Mouse (Mus musculus): ENCODE results near the gene 1700092M07Rik.
"Not testable (repeated sequence)": the region's sequence is repeated elsewhere in the genome, so short reads cannot be mapped to it uniquely, and the experiment has no call there.

The 1700092M07Rik gene

DNA sequence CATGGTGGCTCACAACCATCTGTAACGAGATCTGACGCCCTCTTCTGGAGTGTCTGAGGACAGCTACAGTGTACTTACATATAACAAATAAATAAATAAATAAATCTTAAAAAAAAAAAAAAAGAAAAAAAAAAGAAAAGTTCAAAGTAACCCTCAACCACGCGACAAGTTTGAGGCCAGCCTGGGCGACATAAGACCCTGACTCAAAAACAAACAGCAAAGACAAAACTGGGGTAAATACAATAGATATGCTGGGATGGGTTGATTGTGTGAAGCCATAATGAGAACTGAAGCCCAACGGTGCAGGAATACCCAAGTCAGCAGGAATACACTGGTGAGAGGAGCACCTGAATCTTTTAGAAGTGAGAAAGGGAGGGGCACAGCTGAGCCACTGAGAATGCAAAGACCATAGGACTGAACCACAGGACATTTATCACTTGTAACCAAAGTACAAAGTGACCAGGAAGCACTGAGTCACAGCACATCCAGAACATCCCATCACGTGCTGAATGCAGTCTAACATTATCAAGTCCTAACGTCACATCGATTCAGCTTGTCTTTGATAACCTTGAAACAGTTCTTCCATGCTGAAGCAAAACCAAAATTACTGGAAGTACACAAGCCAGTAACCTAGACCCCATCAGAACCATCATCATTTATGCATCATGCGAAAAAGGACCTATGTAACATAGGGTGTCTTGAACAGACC lies 23.6 kb upstream of the 1700092M07Rik start:
- no peak for DNase-seq (ENCODE audit: low read depth, low spot score)

GRCm38 (mm10) chr19:8718357-8718756 lies 22.2 kb upstream of the 1700092M07Rik start:
- DNase-seq (ENCODE audit: low read depth, low spot score), result peak; percentile 90

GRCm38 (mm10) chr19:8719037-8719436 lies 21.5 kb upstream of the 1700092M07Rik start:
- DNase-seq (ENCODE audit: low read depth, low spot score), result peak; percentile 59

DNA sequence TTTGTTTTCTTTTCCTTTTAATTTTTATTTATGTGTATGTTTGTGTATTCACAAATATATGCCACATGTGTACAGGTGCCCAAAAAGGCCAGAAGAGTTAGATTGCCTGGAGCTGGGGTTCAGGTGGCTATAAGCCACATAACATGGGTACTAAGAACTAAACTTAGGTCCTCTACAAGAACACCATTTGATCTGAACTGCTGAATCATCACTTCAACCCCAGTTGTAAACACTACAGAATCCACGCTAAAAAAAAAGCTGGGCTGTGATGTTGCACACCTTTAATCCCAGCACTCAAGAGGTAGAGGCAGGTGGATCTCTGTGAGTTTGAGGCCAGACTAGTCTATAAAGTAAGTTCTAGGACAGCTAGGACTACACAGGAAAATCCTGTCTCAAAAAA lies 19.1 kb upstream of the 1700092M07Rik start:
- no peak for DNase-seq (ENCODE audit: low read depth, low spot score)

DNA sequence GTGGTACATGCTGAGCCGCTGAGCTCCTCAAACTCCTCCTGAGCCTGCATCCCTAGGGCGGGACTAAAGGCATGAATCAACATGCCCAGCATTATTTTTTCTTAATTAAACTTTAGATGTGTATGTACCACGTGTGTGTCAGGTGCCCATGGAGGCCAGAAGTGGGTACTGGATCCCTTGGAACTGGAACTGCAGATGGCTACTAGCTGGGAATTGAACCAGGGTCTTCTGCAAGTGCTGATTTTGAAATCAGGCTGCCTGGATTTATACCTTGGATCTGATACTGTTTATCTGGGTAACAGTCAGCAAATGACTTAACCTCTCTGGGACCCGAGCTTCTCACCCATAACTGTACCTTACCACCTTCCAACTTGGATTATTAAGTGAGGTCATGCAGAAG lies 18.5 kb upstream of the 1700092M07Rik start:
- DNase-seq (ENCODE audit: low read depth, low spot score), result no peak

GRCm38 (mm10) chr19:8722559-8722906 lies 18.0 kb upstream of the 1700092M07Rik start:
- no peak for DNase-seq (ENCODE audit: low read depth, low spot score)

- DNase-seq (ENCODE audit: low read depth, low spot score), result peak; percentile 98
These were observed 17.5 kb upstream of the 1700092M07Rik start, which contains the start of gene Slc3a2 for GRCm38 (mm10) chr19:8722907-8723573. Slc3a2 (minus strand) TSS chr19:8723369.

DNA sequence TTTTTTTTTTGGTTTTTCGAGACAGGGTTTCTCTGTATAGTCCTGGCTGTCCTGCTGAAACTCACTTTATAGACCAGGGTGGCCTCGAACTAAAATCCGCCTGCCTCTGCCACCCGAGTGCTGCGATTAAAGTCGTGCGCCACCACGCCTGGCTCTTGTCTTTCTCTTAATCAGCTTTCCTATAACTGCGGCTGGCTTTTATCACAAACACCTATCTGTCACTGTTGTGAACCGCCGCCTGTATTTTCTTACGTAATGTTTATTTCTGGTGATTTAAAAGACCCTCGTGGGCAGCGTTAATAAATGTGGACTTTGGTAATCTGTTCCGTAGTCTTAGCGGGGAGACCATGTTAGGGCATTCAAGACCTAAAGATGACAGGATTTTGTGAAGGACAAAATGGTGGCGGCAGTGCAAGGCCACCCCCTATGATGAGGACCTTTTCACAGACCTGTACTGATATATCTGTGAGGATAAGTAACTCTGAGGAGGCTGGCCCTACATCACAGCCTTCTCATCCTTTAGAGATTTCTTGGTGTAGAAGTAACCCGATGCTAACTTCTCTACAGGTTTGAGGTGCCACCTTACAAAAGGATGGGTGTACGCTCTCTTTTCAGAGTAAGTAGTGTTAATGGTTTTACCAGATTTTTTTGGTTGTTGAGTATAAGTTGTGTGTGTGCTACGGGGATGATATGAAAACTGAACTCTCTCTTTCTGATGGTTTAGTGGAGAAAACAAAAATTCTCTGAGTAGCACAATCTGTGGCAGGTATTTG lies 16.8 kb upstream of the 1700092M07Rik start:
- DNase-seq (ENCODE audit: low read depth, low spot score), result peak; percentile 60

DNA sequence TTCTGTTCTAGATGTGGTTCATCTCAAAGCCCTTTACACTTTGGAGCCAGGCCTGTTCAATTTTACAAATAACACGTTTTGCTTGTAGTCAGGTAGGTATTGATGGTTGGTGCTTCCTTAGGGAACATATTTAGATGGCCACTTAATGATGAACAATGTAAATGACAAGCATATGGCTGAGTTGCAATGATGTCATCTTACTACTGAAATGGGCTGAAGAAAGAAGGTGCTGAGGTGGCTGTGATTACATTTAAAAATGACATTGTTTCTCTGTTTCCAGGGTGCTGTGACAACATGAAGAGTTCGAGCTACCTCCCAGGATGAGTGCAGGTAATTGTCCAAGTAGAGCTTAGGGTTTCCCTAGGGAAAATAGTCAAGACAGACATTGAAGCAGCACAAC lies 16.1 kb upstream of the 1700092M07Rik start:
- no peak for DNase-seq (ENCODE audit: low read depth, low spot score)

DNA sequence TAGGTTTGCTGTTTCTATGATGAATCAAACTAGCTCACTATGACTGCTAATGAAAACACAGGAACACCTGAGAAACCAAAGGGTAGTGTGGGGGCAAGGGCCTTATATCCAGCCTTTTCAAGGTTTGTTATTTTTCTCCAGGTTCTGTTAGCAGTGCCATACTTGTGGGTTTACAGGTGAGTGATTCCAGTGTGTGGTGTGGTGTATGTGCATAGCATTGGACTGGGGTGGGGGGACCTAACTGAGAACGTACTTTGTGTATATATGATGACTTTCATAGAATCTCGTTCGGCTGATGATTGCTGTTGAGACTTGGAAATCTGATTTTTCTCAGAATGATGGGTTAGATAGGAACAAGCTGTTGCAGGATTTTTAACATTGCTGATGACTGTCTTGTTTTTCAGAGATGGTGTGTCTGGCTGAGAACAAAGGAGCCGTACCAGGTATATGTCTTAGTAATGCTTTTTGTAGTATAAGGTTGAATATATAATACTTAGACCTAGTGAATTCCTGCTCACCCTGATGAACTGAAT lies 15.4 kb upstream of the 1700092M07Rik start:
- no peak for DNase-seq (ENCODE audit: low read depth, low spot score)

- no peak for DNase-seq (ENCODE audit: low read depth, low spot score)
These were observed 13.7 kb upstream of the 1700092M07Rik start for GRCm38 (mm10) chr19:8726609-8727390.

DNA sequence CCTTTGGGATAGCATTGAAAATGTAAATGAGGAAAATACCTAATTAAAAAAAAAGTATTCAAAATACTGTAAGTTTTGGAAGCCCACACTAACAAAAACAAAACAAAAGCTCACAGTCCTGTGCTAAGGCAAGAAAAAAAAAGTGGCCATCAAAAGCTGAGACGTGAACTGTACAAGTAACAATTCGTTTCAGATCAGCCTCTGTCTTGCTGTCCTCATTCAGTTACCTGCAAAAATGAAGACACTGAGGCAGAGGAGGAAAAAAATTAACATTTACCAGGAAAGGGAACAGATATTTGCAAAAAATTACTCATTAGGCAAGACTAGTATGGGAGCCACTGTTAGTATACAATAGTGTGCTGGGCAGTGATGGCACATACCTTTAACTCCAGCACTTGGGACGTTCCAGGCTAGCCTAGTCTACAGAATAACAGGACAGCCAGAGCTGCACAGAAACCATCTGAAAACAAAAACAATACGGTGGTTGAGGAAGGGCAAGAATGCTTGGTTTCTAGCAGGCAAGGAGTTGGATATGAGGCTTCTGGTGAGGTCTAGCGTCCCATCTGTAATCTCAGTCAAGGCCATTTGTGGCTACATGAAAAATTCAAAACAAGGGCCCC lies 12.9 kb upstream of the 1700092M07Rik start:
- DNase-seq (ENCODE audit: low read depth, low spot score), result no peak

DNA sequence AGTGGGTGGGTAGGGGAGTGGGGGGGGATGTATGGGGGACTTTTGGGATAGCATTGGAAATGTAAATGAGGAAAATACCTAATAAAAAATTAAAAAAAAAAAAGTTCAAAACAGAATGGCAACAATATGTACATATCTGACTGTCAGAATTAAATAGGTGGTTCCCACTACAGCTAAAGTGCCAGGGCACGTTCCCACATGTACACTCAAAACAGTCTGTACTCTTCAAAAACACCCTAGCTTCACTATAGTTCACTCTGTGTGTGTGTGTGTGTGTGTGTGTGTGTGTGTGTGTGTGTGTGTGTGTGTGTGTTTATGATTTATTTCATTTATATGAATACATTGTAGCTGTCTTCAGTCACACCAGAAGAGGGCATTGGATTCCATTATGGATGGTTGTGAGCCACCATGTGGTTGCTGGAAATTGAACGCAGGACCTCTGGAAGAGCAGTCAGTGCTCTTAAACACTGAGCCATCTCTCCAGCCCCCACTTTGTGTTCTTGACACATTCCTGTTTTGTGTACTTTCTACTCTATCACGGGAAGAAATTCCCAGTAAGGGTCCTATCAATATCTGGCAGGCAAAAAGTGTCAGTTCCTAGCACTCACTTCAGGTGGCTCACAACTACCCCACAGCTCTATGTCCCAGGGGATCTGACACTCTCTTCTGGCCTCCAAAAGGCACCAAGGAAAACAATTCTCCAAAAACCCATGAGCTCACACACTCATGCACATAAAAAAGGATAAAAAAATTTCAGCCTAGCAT lies 12.0 kb upstream of the 1700092M07Rik start:
- DNase-seq (ENCODE audit: low read depth, low spot score), result not testable (repeated sequence)

GRCm38 (mm10) chr19:8734334-8734733 lies 6.2 kb upstream of the 1700092M07Rik start:
- no peak for DNase-seq (ENCODE audit: low read depth, low spot score)

DNA sequence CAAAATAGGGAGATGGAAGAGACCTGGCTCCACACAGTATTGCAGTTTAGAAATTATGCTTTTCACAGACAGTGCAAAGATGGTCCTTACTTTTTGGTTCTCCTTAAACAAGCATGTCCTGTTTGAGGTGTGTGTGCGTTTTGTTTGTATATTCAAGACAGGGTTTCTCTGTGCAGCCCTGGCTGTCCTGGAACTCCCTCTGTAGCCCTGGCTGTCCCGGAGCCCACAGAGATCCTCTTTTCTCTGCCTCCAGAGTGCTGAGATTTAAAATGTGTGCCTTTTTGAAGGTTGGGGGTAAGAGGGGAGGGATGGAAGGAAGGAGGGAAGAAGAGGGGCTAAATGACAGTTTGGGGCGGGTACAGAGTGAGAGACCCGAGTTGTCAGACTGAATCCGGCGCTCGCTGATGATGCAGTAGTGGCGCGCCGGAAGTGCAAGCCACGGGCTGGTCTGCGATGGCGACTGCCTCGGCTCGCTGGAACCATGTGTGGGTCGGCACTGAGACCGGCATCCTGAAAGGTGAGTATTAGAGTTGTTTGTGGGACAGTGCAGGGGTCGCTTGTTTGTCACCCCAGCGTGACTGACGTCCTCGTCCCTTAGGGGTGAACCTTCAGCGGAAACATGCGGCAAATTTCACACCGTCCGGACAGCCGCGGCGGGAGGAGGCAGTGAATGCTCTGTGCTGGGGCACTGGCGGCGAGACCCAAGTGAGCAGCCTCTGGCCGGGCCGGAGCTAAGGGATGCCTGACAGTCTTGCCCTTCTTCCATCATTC lies 4.9 kb upstream of the 1700092M07Rik start, which contains the start of gene Wdr74:
Wdr74 (plus strand) TSS at position 439 of the 771 bp plus-strand sequence.
- peak; percentile 94 for DNase-seq (ENCODE audit: low read depth, low spot score)

DNA sequence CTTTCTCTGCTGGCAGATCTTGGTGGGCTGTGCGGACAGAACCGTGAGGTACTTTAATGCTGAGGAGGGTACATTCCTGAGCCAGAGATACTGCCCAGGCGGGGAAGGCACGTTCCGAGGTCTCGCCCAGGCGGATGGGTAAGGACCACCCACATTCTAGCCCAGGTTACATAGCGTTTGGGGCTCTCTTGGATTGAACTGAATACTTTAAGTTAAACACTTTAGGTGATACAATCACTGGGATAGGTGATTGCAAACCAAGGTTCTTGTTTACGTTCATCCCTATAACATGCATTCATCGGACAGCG lies 4.4 kb upstream of the 1700092M07Rik start:
- no peak for DNase-seq (ENCODE audit: low read depth, low spot score)

- DNase-seq (ENCODE audit: low read depth, low spot score), result no peak
These were observed 1.6 kb upstream of the 1700092M07Rik start for GRCm38 (mm10) chr19:8738911-8739310.

GRCm38 (mm10) chr19:8739646-8740045 lies 872 bp upstream of the 1700092M07Rik start:
- DNase-seq (ENCODE audit: low read depth, low spot score), result no peak

DNA sequence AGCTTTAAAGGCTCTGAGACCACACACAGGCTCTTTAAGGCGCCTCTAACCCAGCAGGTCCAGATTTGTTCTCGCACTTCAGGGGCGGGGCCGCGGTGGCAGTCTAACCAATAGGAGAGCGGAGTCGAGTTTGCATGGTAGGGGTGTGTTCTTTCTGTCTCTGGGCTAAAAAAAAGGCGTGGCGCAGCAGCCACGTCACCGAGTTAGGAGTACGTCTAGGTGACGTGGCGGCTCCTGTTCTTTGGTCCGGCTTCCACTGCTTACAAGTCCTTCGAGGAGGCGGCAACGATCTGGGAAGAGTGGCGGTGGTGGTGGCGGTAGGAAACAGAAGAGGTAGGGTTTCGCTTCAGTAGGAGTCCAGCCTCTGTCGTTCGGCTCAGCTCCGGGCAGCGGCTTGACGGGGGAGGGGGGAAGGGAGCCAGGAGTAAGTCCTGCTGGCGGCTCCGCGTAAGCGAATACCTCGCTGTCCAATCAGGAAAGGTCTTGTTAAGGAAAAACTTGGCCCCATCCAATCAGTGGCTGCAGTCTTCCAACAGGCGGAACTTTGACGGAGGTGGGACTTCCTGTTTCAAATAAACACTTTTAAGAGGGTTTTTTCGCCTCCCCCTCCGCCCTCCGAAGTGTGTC lies 838 bp downstream of the 1700092M07Rik start, which contains the start of gene Stx5a:
Stx5a (plus strand) TSS at position 171 of the 627 bp plus-strand sequence.
- peak; percentile 97 for DNase-seq (ENCODE audit: low read depth, low spot score)

Measured in CD4-positive, CD25-positive, alpha-beta regulatory T cell, adult 2 months (primary cell).